Mouse (Mus musculus) thymus, postnatal 36 days (tissue): ENCODE data around the gene Cpsf4.
"Not testable (repeated sequence)": the region's sequence is repeated elsewhere in the genome, so short reads cannot be mapped to it uniquely, and the experiment has no call there.

Experiments used
- DNase-seq, 2 experiments: peaks; one replicate each; pipeline ENCODE4 v3.0.0; 2022; ENCODE audit warnings: mixed read lengths in 2 of 2

Gene Cpsf4

DNA sequence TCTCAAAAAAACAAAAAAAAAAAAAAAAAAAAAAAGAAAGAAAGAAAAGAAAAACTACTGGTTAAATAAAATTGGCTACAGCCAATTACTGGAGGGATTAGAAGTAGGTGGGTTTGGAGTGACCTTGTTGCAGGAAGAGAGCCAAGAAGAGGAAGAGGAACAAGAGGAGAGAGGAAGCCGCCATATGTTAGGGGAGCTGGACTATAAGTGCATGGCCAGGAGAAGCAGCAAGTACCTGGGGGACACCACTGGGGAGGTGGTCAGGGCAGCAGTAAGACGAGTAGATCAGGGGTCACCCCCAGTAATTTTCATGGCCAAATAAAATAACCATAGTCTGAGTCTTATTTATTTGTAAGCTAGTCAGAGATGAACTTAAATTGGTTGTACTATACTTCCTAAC is 18.2 kb downstream of the Cpsf4 start:
- DNase-seq, result no peak

DNA sequence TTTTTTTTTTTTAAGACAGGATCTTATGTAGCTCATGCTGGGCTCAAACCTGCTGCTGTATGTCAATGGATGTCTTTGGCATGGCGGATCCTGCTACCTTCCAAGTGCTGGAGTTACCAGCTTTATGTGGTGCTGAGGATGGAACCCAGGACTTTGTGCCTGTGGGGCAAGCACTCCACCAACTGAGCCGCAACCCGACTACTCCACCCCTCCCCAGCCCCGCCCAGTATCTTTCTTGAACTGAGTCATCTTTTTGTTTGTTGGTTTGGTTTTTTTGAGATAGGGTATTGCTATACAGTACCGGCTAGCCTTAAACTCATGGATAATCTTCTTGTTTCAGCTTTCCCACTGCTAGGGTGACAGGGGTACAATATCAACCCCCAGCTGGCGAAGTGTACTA is 22.4 kb downstream of the Cpsf4 start:
- no peak for DNase-seq

DNA sequence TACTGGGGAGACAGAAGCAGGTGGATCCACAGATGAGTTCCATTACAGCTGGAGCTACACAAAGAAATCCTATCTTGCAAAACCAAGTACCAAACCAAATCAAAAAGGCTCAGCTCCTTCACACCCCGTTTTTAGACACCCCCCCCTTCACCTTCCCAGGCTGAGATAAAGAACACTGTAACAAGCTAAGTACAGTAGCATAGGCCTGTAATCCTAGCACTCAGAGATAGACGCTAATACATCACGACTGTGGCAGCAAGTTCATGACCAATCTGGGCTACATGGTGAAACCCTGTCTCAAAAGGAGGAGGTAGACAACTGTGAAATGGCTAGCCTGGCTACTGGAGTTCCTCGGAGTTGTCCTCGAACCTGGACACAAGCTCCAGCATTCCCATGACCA is 23.4 kb downstream of the Cpsf4 start:
- no peak for DNase-seq

- peak; percentile 86 to 88 for DNase-seq
Observed at GRCm38 (mm10) chr5:145190875-145191798, 24.1 kb downstream of the Cpsf4 start.

DNA sequence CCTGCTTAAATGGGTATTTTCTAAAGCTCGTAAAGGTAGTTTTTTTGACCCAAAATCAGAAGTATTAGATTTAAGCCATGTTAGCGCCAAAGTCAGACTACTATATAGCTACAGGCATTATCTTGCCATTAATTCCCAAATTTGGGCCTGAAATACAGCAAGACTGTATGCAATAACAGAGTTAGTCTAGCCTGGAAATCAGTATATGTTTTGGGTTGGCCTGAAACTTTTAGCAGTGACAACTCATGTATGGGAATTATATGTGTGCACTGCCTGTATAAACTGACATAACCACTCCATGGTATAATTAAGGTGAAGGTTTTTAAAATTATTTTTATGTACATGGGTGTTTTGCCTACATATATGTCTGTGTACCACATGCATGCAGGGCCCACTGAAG is 24.9 kb downstream of the Cpsf4 start, which contains the start of gene Atp5j2:
TSS of gene Atp5j2 (minus strand) at position 101 of the 400 bp plus-strand sequence.
- DNase-seq, result no peak

DNA sequence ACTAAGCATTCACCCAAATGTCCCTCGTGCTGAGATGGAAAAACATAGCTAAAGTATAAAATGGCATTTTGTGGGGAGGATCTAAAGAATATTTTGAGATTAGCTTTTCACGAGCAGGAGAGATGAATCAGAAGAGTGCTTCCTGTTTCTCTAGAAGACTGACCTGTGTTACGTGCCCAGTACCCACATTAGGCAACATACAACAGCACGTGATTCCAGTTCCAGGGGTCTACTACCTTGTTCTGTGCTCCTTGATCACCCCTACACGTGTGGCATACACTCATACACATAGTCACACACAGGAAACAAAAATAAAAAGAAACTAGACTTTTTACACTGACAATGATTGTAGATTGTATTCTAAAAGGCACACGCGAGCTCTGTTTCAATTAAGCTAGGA is 33.4 kb downstream of the Cpsf4 start:
- no peak for DNase-seq

- DNase-seq, result peak; percentile 65 to 71
Observed at GRCm38 (mm10) chr5:145201321-145201991, 34.4 kb downstream of the Cpsf4 start, which contains the start of gene Zkscan14. Gene Zkscan14 (minus strand): TSS chr5:145201868.

GRCm38 (mm10) chr5:145202446-145202845 is 35.4 kb downstream of the Cpsf4 start:
- no peak for DNase-seq

GRCm38 (mm10) chr5:145203936-145204691 is 37.1 kb downstream of the Cpsf4 start, which contains the start of gene Zkscan5:
Gene Zkscan5 (plus strand): TSS chr5:145204562.
- peak; percentile 95 to 97 for DNase-seq

- DNase-seq, result no peak
Observed at GRCm38 (mm10) chr5:145205041-145205440, 38.0 kb downstream of the Cpsf4 start.

GRCm38 (mm10) chr5:145207385-145207784 is 40.4 kb downstream of the Cpsf4 start:
- DNase-seq, result no peak

- DNase-seq, result no peak
Observed at GRCm38 (mm10) chr5:145207954-145208353, 40.9 kb downstream of the Cpsf4 start.

DNA sequence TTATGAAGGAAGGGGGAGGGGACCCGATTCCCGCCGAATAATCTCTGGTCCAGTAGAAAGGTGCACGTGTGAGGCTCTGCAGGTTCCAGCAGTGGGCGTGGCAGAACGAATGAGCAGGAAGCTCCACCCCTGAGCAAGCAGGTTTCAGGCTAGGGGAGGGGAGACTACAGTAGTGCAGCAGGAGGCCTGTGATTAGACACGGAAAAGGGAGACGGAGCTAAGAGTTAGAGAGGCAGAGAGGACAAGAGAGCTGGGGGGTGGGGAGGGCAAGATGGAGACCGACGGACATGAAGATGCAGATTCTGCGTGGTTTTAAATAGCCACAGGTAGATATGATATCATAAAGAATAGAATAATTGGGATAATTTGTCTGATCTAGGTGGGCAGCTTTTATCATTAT is 41.4 kb downstream of the Cpsf4 start:
- DNase-seq, result not testable (repeated sequence)

GRCm38 (mm10) chr5:145211340-145211739 is 44.3 kb downstream of the Cpsf4 start:
- no peak for DNase-seq

- no peak for DNase-seq
Observed at GRCm38 (mm10) chr5:145212216-145212615, 45.2 kb downstream of the Cpsf4 start.

- DNase-seq, result no peak
Observed at GRCm38 (mm10) chr5:145213505-145213904, 46.5 kb downstream of the Cpsf4 start.

DNA sequence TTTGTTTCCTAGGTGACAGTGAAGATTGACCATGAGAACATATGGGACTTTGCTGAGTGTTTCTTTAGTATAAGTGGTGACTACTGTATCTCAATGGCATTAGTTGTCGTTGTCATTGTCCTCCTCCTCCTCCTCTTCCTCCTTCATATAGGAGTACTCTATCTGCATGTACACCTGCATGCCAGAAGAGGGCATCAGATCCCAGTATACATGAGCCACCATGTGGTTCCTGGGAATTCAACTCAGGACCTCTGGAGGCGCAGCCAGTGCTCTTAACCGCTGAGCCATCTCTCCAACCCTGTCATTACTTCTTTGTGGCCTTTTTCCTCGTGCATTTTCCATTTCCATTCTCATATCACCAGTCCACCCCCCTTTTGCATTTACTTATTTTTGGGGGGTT is 47.7 kb downstream of the Cpsf4 start:
- DNase-seq, result no peak

GRCm38 (mm10) chr5:145217746-145218145 is 50.7 kb downstream of the Cpsf4 start:
- DNase-seq, result no peak

- DNase-seq, result no peak
Observed at GRCm38 (mm10) chr5:145218206-145218605, 51.2 kb downstream of the Cpsf4 start.

GRCm38 (mm10) chr5:145218671-145219070 is 51.7 kb downstream of the Cpsf4 start:
- no peak for DNase-seq

DNA sequence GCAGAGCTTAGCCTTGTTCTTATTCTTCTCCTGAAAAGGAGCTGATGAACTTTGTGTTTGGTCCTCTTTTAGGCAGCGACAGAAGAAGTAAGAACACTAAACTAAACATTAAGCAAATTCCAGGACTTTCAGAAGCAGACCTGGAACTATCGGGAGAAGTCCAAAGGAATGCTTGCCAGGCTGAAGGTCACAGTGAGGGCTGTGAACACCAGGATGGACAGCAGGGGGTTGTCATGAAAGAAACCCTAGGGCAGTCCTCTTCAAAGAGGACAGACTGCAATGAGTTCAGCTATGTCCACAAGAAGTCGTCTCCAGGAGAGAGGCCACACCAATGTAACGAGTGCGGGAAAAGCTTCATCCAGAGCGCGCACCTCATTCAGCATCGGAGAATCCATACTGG is 53.0 kb downstream of the Cpsf4 start:
- DNase-seq, result no peak

DNA sequence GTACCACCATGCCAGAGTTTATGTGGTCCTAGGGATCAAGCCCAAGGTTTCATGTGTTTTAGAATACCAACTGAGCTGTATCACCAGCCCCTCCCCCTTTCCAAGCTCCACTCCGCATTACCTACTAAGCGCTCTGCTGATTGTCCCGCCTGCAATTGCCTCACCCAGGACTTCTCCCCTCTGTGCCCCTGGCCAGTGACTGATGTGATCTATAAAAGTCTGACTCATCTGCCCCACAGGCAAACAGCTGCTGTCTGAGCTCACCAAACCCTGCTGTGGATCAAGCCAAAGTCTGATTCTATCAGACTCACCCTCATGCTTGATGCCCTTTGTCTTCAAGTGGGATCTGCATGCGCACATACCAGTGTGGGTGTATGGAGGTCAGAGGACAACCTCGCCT is 55.8 kb downstream of the Cpsf4 start:
- no peak for DNase-seq

DNA sequence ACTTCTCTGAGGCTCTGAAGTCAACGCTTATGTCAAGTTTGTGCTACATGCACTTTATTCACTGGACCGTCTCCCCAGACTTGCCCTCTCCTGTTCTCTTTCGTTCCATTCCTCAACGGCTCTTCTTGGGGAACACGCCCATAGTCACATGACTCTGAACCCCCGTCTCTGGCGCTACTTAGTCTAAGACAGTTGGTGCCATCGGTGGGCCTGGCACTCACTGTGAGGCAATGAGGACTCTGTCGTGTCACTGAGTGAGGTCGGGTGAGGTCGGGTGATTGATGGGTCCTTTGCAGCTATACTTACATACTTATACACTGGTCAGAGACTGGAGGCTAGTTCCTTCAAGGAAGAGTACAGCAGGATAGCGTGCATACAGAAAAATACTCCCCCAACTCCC is 56.4 kb downstream of the Cpsf4 start:
- DNase-seq, result no peak
